In genomic region chr5:125306824-125307223, GRCm38 (mm10) we compare ENCODE assay signal across 27 mouse cellular contexts. TPM values are rescaled to one million over a fixed set of nuclear protein-coding genes. Genes with fewer than 3 reads are reported as not detected.
DNase-seq lines count a peak whose midpoint lies in the region; ATAC-seq and TF ChIP-seq lines count a peak whose summit lies in the region.
"Had no signal": no experiment of that assay in that cellular context is flagged by ENCODE, and none has a peak within 500 bp of the region (broad histone marks: within the 10 kb centered on the region; RNA-seq: fewer than 3 reads in every experiment).

No protein-coding gene starts in this region.

- TF ChIP-seq CTCF in hindbrain, postnatal 0 days (IDR thresholded peaks at IDR 0.05; ENCODE audit: low read depth), result no peak
- TF ChIP-seq CTCF in midbrain, postnatal 0 days (IDR thresholded peaks at IDR 0.05), result no peak

- WGBS in hindbrain, postnatal 0 days, result 38% methylated on average over 13 of the region's 13 CpGs
- 91% methylated on average over 13 of the region's 13 CpGs for WGBS in hindbrain, embryonic 10.5 days
- 67% methylated on average over 13 of the region's 13 CpGs for WGBS in midbrain, postnatal 0 days
- 77% methylated on average over 13 of the region's 13 CpGs for WGBS in midbrain, embryonic 16.5 days

- no peaks in the 10 kb centered on the region for H3K9me3 ChIP-seq in hindbrain, postnatal 0 days (ENCODE audit: low read length)
- no peaks in the 10 kb centered on the region for H3K9me3 ChIP-seq in hindbrain, embryonic 10.5 days
- no peaks in the 10 kb centered on the region for H3K9me3 ChIP-seq in midbrain, postnatal 0 days (ENCODE audit: low read length)
- H3K9me3 ChIP-seq in midbrain, embryonic 16.5 days (replicated peaks; ENCODE audit: control insufficient read depth, low read length, poor library complexity, severe bottlenecking), result no peaks in the 10 kb centered on the region
- H3K9me3 ChIP-seq: embryonic facial prominence, embryonic 12.5 days; heart, embryonic 13.5 days; hindbrain, embryonic 15.5 days; limb, embryonic 13.5 days had no signal

- no peak overlapping the region for H3K4me3 ChIP-seq in hindbrain, postnatal 0 days (ENCODE audit: low read length)
- no peak overlapping the region for H3K4me3 ChIP-seq in hindbrain, embryonic 10.5 days
- no peak overlapping the region for H3K4me3 ChIP-seq in midbrain, postnatal 0 days (ENCODE audit: low read depth, low read length)
- no peak overlapping the region for H3K4me3 ChIP-seq in midbrain, embryonic 16.5 days (ENCODE audit: low read depth, low read length)
- H3K4me3 ChIP-seq: embryonic facial prominence, embryonic 12.5 days; heart, embryonic 13.5 days; hindbrain, embryonic 15.5 days; limb, embryonic 13.5 days had no signal

- no peak for ATAC-seq in hindbrain, postnatal 0 days
- ATAC-seq in midbrain, postnatal 0 days (ENCODE audit: low FRiP score), result no peak
- no peak for ATAC-seq in midbrain, embryonic 16.5 days
- ATAC-seq: forebrain, embryonic 16.5 days had no signal

- H3K27ac ChIP-seq in hindbrain, postnatal 0 days, result no peak overlapping the region
- H3K27ac ChIP-seq in hindbrain, embryonic 10.5 days, result no peak overlapping the region
- no peak overlapping the region for H3K27ac ChIP-seq in midbrain, postnatal 0 days (ENCODE audit: low read depth, low read length)
- H3K27ac ChIP-seq in midbrain, embryonic 16.5 days (ENCODE audit: low read length), result no peak overlapping the region
- H3K27ac ChIP-seq: embryonic facial prominence, embryonic 12.5 days; heart, embryonic 13.5 days; hindbrain, embryonic 15.5 days; limb, embryonic 13.5 days; liver, embryonic 14.5 days; stomach, postnatal 0 days had no signal

- peak; percentile 58 for DNase-seq in adrenal gland, postnatal 10 days
- DNase-seq in adrenal gland, postnatal 4 days (ENCODE audit: low spot score in 2 of 2), result no peak
- peak; percentile 35 for DNase-seq in hindbrain, postnatal 0 days (ENCODE audit: low spot score)
- DNase-seq in hindbrain, embryonic 10.5 days (ENCODE audit: low spot score), result no peak
- DNase-seq in midbrain, postnatal 0 days (ENCODE audit: low spot score), result peak; percentile 48
- peak; percentile 42 for DNase-seq in lung, postnatal 25 days (ENCODE audit: low spot score)
- DNase-seq in kidney, postnatal 4 days, result no peak
- DNase-seq: adrenal gland, postnatal 25 days; cerebellum, adult 8-10 months; cerebellum, postnatal 36 days; heart, postnatal 10 days; kidney, adult 18-20 months; kidney, postnatal 36 days; right cerebral cortex, adult 18-20 months; spleen, adult 18-20 months; thymus, adult 18-20 months; thymus, postnatal 25 days had no signal

- H3K4me2 ChIP-seq in hindbrain, postnatal 0 days (ENCODE audit: low read depth, low read length), result no peak overlapping the region
- H3K4me2 ChIP-seq in midbrain, postnatal 0 days (ENCODE audit: low read depth, low read length, poor library complexity, severe bottlenecking), result no peak overlapping the region
- H3K4me2 ChIP-seq in midbrain, embryonic 16.5 days (ENCODE audit: low read length), result no peak overlapping the region
- H3K4me2 ChIP-seq: embryonic facial prominence, embryonic 12.5 days; heart, embryonic 13.5 days; hindbrain, embryonic 15.5 days; limb, embryonic 13.5 days; midbrain, embryonic 11.5 days had no signal

- 0 out of 2 replicates have a peak, but pooled peaks cover 6% of the 10 kb centered on the region for H3K36me3 ChIP-seq in hindbrain, postnatal 0 days (ENCODE audit: insufficient read depth, low read length)
- H3K36me3 ChIP-seq in hindbrain, embryonic 10.5 days, result peaks cover 12% of the 10 kb centered on the region; the same call in 1 of the 2 replicates
- no peaks in the 10 kb centered on the region; the same call in 1 of the 2 replicates for H3K36me3 ChIP-seq in midbrain, postnatal 0 days (ENCODE audit: insufficient read depth, low read length)
- H3K36me3 ChIP-seq in midbrain, embryonic 16.5 days (ENCODE audit: control insufficient read depth, insufficient read depth, low read length), result no peaks in the 10 kb centered on the region
- H3K36me3 ChIP-seq: hindbrain, embryonic 15.5 days had no signal

- peaks cover 3% of the 10 kb centered on the region; the same call in 1 of the 2 replicates for H3K4me1 ChIP-seq in hindbrain, postnatal 0 days (ENCODE audit: insufficient read depth, low read length)
- H3K4me1 ChIP-seq in hindbrain, embryonic 10.5 days (replicated peaks), result peaks cover 37% of the 10 kb centered on the region
- no peaks in the 10 kb centered on the region for H3K4me1 ChIP-seq in midbrain, postnatal 0 days (ENCODE audit: insufficient read depth, low read length)
- 0 out of 2 replicates have a peak, but pooled peaks cover 2% of the 10 kb centered on the region for H3K4me1 ChIP-seq in midbrain, embryonic 16.5 days (ENCODE audit: control insufficient read depth, insufficient read depth, low read length)

- H3K27me3 ChIP-seq in hindbrain, postnatal 0 days (ENCODE audit: insufficient read depth, low read length), result no peaks in the 10 kb centered on the region
- no peaks in the 10 kb centered on the region for H3K27me3 ChIP-seq in hindbrain, embryonic 10.5 days (ENCODE audit: insufficient read depth, poor library complexity, severe bottlenecking)
- no peaks in the 10 kb centered on the region for H3K27me3 ChIP-seq in midbrain, postnatal 0 days (ENCODE audit: insufficient read depth, low read length)
- H3K27me3 ChIP-seq in midbrain, embryonic 16.5 days (ENCODE audit: control insufficient read depth, insufficient read depth, low read depth, low read length), result no peaks in the 10 kb centered on the region
- H3K27me3 ChIP-seq: CH12.LX; embryonic facial prominence, embryonic 12.5 days; heart, embryonic 13.5 days; hindbrain, embryonic 15.5 days; limb, embryonic 13.5 days had no signal

- H3K9ac ChIP-seq in hindbrain, postnatal 0 days (replicated peaks; ENCODE audit: low read length), result no peak overlapping the region
- no peak overlapping the region for H3K9ac ChIP-seq in midbrain, postnatal 0 days (replicated peaks; ENCODE audit: low read length, poor library complexity, severe bottlenecking)
- no peak overlapping the region for H3K9ac ChIP-seq in midbrain, embryonic 16.5 days (ENCODE audit: low read depth, low read length)
- H3K9ac ChIP-seq: embryonic facial prominence, embryonic 12.5 days; heart, embryonic 13.5 days; hindbrain, embryonic 15.5 days; limb, embryonic 13.5 days; liver, embryonic 14.5 days had no signal

RNA-seq across cellular contexts. Expression of gene Scarb1, which starts 34.1 kb away (rescaled TPM):
- total RNA-seq in adrenal gland, postnatal 10 days (2021), result 1,000 to 10,000 TPM in 1 of 2 experiments, 100 to 1,000 TPM in 1; 506 to 1,242 TPM
- 100 to 1,000 TPM; 582 to 655 TPM for total RNA-seq in adrenal gland, postnatal 4 days (2021)
- 70.3 and 71.7 TPM in 2 replicates for total RNA-seq in hindbrain, postnatal 0 days (2014; rRNA removed)
- polyA plus RNA-seq in hindbrain, postnatal 0 days (2015; fragmentation: Nextera tagmentation; extraction: Ambion mirVana), result 53.9 and 56.1 TPM in 2 replicates
- polyA plus RNA-seq in hindbrain, embryonic 10.5 days (2016; fragmentation: Nextera tagmentation; extraction: Ambion mirVana), result 41.2 and 43.6 TPM in 2 replicates
- total RNA-seq in midbrain, postnatal 0 days (2014; rRNA removed), result 60.2 and 74.0 TPM in 2 replicates
- polyA plus RNA-seq in midbrain, postnatal 0 days (2015; fragmentation: Nextera tagmentation; extraction: Ambion mirVana), result 57.7 and 57.9 TPM in 2 replicates
- 43.8 and 51.6 TPM in 2 replicates for polyA plus RNA-seq in midbrain, embryonic 16.5 days (2015; fragmentation: Nextera tagmentation; extraction: Ambion mirVana)

Comparison
In these comparisons a context has a peak if more than half of its experiments do, and no peak if none do; other contexts are left out.
1. DNase-seq: peak in adrenal gland, postnatal 10 days (single experiment), hindbrain, postnatal 0 days (single experiment), midbrain, postnatal 0 days (single experiment) and lung, postnatal 25 days (single experiment); none in adrenal gland, postnatal 4 days (0 of 2), hindbrain, embryonic 10.5 days (single experiment) and kidney, postnatal 4 days (0 of 2).